Mouse (Mus musculus) ES-E14 (cell line): ENCODE results near the gene Pgc. TPM values are rescaled to one million over a fixed set of nuclear protein-coding genes. Genes with fewer than 3 reads are reported as not detected.

Source experiments
- DNase-seq: peaks from one replicate; pipeline ENCODE4 v3.0.0-alpha.2; 2013; ENCODE audit warnings: low read depth, low spot score
- H3K27ac ChIP-seq: 2 replicates; pipeline ENCODE4 v1.5.1; 2012; ENCODE audit warnings: low read depth, mild to moderate bottlenecking, low read length, moderate library complexity, mixed read lengths; ENCODE audit not compliant: poor library complexity, insufficient read depth, severe bottlenecking
- H3K36me3 ChIP-seq: 2 replicates; pipeline ENCODE4 v1.6.1; 2012; ENCODE audit warnings: mild to moderate bottlenecking, low read length, moderate library complexity, mixed read lengths; ENCODE audit not compliant: control insufficient read depth, poor library complexity, insufficient read depth, severe bottlenecking
- H3K4me1 ChIP-seq, 2 experiments: fragments of 150-350 bp in 1 of 2; sonication (generic) in 1 of 2; 2 replicates each; pipeline ENCODE4 v1.6.1; 2012; ENCODE audit warnings: low read length in 2 of 2, mild to moderate bottlenecking in 1 of 2, mixed read lengths in 1 of 2; ENCODE audit not compliant: control insufficient read depth in 2 of 2, insufficient read depth in 2 of 2, poor library complexity in 1 of 2
- H3K4me3 ChIP-seq, 2 experiments: fragments of 150-350 bp in 1 of 2; sonication (generic) in 1 of 2; 2 replicates each; pipeline ENCODE4 v1.5.1; 2012; ENCODE audit warnings: low read length in 2 of 2, low read depth in 1 of 2, mild to moderate bottlenecking in 1 of 2, mixed read lengths in 1 of 2; ENCODE audit not compliant: insufficient read depth in 1 of 2, poor library complexity in 1 of 2, severe bottlenecking in 1 of 2
- H3K9ac ChIP-seq: 2 replicates; pipeline ENCODE4 v1.6.1; 2012; ENCODE audit warnings: low read depth, mild to moderate bottlenecking, low read length, mixed read lengths; ENCODE audit not compliant: poor library complexity, insufficient read depth, severe bottlenecking
- H3K9me3 ChIP-seq: fragments of 150-350 bp; sonication (generic); 2 replicates; pipeline ENCODE4 v1.6.1; 2012; ENCODE audit warnings: low read depth, mild to moderate bottlenecking, low read length; ENCODE audit not compliant: control insufficient read depth, insufficient read depth
- CHD2 ChIP-seq: IDR thresholded peaks from 2 replicates; pipeline ENCODE4 v1.6.1; 2014; ENCODE audit warnings: mild to moderate bottlenecking, low read depth, low read length, inconsistent platforms
- HCFC1 ChIP-seq: IDR thresholded peaks from 2 replicates; pipeline ENCODE4 v1.6.1; 2012; ENCODE audit warnings: low read length, inconsistent platforms, borderline replicate concordance; ENCODE audit not compliant: insufficient read depth
- MAFK ChIP-seq: IDR thresholded peaks from 2 replicates; pipeline ENCODE4 v1.6.1; 2014; ENCODE audit warnings: mild to moderate bottlenecking, low read depth, low read length, inconsistent platforms; ENCODE audit not compliant: insufficient read depth
- ZC3H11A ChIP-seq: IDR thresholded peaks from 2 replicates; pipeline ENCODE4 v1.6.1; 2012; ENCODE audit warnings: low read depth, mild to moderate bottlenecking, inconsistent platforms, low read length, borderline replicate concordance
- ZNF384 ChIP-seq: IDR thresholded peaks from 2 replicates; pipeline ENCODE4 v1.6.1; 2012; ENCODE audit warnings: low read depth, low read length, inconsistent platforms
- in situ Hi-C, 2 experiments: fragments of 600-800 bp; cut with MboI; formaldehyde crosslinking; loops; one replicate each; pipeline ENCODE4 v1.15.1; 2025; ENCODE audit warnings: low sequenced_read_pairs in 2 of 2, inconsistent platforms in 1 of 2; ENCODE audit not compliant: unreplicated experiment in 2 of 2
- total RNA-seq: library from RNA; depleted of rRNA; stranded (reverse); fragments of 300-350 nt; gene quantifications from 2 replicates; pipeline ENCODE4 v1.2.3, GENCODE M21; 2012; rRNA removed

Pgc gene
- total RNA-seq, 1 experiment: 1.7 TPM

DNA sequence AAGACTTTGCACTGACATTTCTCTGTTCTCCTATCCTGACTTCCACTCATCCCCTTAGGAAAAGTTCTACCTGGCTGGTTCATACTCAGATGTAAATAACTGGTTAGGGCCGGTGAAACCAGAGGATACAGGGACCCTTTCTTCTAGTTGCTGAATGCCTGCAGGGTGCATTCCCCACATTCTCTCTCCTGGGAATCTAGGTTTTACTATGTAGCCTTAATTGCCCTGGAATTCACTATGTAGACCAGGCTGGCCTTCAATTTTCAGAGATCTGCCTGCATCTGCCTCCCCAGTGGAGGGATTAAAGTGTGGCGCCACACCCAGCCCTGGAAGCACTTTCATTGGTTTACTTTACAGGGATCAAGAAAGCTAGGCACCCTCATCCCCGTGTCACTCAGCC, 55.8 kb downstream of the Pgc start:
- H3K9me3 ChIP-seq: no peaks in the 10 kb centered on the region
- TF ChIP-seq MAFK: no peak
- no peak for TF ChIP-seq ZNF384
- TF ChIP-seq HCFC1: no peak
- no peak for TF ChIP-seq ZC3H11A
- no peak for TF ChIP-seq CHD2
- H3K4me1 ChIP-seq: peaks cover 3 to 59% of the 10 kb centered on the region in 2 experiments; a peak in 3 of 4 replicates
- no peak overlapping the region for H3K4me3 ChIP-seq
- H3K27ac ChIP-seq: no peak overlapping the region
- H3K36me3 ChIP-seq: no peaks in the 10 kb centered on the region
- no peak overlapping the region for H3K9ac ChIP-seq
- in situ Hi-C loops: no loop called here
- DNase-seq: no peak

DNA sequence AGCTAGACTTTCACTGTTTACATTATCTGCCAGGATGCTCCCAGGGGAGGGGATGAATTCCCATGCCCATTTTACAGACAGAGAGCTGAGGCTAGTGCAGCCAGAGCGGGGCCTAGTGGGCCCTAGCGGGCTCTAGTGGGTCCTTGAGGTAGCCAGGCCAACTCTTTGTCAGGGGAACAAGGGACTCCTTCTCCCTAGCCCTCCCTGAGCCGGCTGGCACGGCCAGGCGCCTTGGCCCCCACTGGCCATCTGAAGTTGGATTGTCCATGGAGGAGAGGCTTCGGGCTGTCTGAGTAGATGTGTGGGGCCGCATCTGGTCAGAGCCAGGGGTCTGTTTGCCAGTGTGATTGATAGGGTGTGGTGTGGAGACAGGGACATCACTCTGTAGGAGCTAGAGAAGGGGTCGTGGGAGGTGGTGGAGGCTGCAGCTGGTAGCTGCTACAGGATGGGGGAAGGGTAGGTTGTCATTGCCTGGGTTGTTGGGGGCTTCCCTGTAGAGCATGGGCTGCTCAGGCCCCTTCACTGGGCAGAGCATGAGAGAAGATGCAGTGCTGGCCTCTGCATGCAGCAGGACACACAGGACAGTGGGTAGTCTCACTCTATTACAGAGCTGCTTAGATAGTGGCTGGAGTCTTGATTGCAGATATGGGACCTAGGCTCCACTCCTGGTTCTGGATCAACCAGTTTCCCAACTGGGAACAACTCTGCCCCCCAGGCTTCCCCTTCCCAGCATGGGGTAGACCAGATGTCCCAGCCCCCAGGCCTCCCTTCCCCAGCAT, 57.0 kb downstream of the Pgc start:
- DNase-seq: no peak
- in situ Hi-C loops: no loop called here
- H3K4me3 ChIP-seq: no peak overlapping the region
- H3K9me3 ChIP-seq: no peaks in the 10 kb centered on the region
- TF ChIP-seq ZNF384 (no peak), CHD2 (no peak), MAFK (no peak), ZC3H11A (no peak), HCFC1 (no peak)
- no peak overlapping the region for H3K27ac ChIP-seq
- H3K9ac ChIP-seq: no peak overlapping the region
- H3K36me3 ChIP-seq: no peaks in the 10 kb centered on the region
- peaks cover 6 to 64% of the 10 kb centered on the region in 2 experiments for H3K4me1 ChIP-seq

Other genes with a start within 250 kb of the Pgc start
- 40.0 and 58.6 TPM in 2 replicates for gene Taf8, start 224.6 kb upstream of the Pgc start, total RNA-seq
- gene Ccnd3, start 221.8 kb upstream of the Pgc start, total RNA-seq: 125 and 131 TPM in 2 replicates
- gene Bysl, start 115.3 kb upstream of the Pgc start, total RNA-seq: 51.5 and 51.8 TPM in 2 replicates
- gene Med20, start 115.3 kb upstream of the Pgc start, total RNA-seq: 43.4 and 46.1 TPM in 2 replicates
- gene Gm20517, start 115.3 kb upstream of the Pgc start, total RNA-seq: 4.9 and 5.4 TPM in 2 replicates
- 10.0 and 15.5 TPM in 2 replicates for gene Usp49, start 96.2 kb upstream of the Pgc start, total RNA-seq
- gene Tomm6, start 38.5 kb upstream of the Pgc start, total RNA-seq: 54.7 and 55.8 TPM in 2 replicates
- 8.4 and 15.9 TPM in 2 replicates for gene Frs3, start 37.8 kb upstream of the Pgc start, total RNA-seq
- gene Gm21981, start 32.4 kb upstream of the Pgc start, total RNA-seq: 0.36 and 0.37 TPM in 2 replicates
- 0.71 and 1.7 TPM in 2 replicates for gene Prickle4, start 32.1 kb upstream of the Pgc start, total RNA-seq
- 21.0 and 33.0 TPM in 2 replicates for gene Tfeb, start 10.2 kb downstream of the Pgc start, total RNA-seq
- 15.6 and 25.0 TPM in 2 replicates for gene Mdfi, start 107.8 kb downstream of the Pgc start, total RNA-seq
- 25.2 and 42.4 TPM in 2 replicates for gene Foxp4, start 197.8 kb downstream of the Pgc start, total RNA-seq